In the genomic region with DNA sequence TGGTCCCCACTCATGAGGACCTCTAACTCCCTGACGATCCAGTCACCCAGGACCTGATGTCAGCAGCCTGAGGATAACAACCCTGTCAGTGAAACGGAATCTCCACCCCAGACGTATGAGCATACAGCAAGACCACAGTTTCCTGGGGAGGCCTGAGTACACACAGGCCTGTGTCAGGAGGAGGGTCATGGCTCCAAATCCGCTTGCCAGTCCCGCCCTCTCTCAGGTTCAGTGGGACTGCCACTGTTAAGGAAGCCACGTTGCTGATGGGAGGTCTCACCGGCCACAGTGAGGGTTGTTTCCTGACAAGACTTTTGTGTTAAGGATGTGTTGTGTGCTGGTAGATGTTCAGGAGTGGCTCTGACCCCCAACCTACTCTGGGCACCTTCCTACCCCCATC, we compare ENCODE assay signal across 22 mouse cellular contexts. TPM values are rescaled to one million over a fixed set of nuclear protein-coding genes. Genes with fewer than 3 reads are reported as not detected.
"Had no signal": no experiment of that assay in that cellular context is flagged by ENCODE, and none has a peak within 500 bp of the region (broad histone marks: within the 10 kb centered on the region; RNA-seq: fewer than 3 reads in every experiment).

No protein-coding gene starts in this region.

- ATAC-seq: midbrain, embryonic 13.5 days; midbrain, embryonic 15.5 days had no signal

- H3K27me3 ChIP-seq: midbrain, embryonic 13.5 days; neural tube, embryonic 13.5 days had no signal

- H3K9me3 ChIP-seq: megakaryocyte, embryonic 14.5 days; midbrain, embryonic 13.5 days; midbrain, embryonic 15.5 days; neural tube, embryonic 13.5 days; stomach, embryonic 15.5 days had no signal

- H3K4me1 ChIP-seq: stomach, embryonic 15.5 days had no signal

- H3K4me2 ChIP-seq: lung, embryonic 14.5 days; midbrain, embryonic 11.5 days; midbrain, embryonic 13.5 days; midbrain, embryonic 15.5 days; neural tube, embryonic 13.5 days; stomach, embryonic 15.5 days had no signal

- H3K27ac ChIP-seq: liver, embryonic 14.5 days; macrophage; midbrain, embryonic 13.5 days; midbrain, embryonic 15.5 days; neural tube, embryonic 13.5 days; stomach, embryonic 15.5 days had no signal

- H3K9ac ChIP-seq: liver, embryonic 14.5 days; lung, embryonic 14.5 days; midbrain, embryonic 13.5 days; midbrain, embryonic 15.5 days; neural tube, embryonic 13.5 days; stomach, embryonic 15.5 days had no signal

- H3K36me3 ChIP-seq: midbrain, embryonic 13.5 days; midbrain, embryonic 15.5 days; neural tube, embryonic 13.5 days; stomach, embryonic 15.5 days had no signal

- DNase-seq: lung, adult 18-20 months; lung, embryonic 14.5 days; lung, postnatal 10 days; thymus, adult 18-20 months; thymus, postnatal 14 days; thymus, postnatal 4 days had no signal

- H3K4me3 ChIP-seq: megakaryocyte, embryonic 14.5 days; midbrain, embryonic 13.5 days; midbrain, embryonic 15.5 days; neural tube, embryonic 13.5 days; stomach, embryonic 15.5 days had no signal

RNA-seq across cellular contexts. Expression of a gene that starts 16.4 kb away (rescaled TPM):
- polyA plus RNA-seq: midbrain, embryonic 11.5 days; midbrain, postnatal 0 days had no signal

RNA-seq across cellular contexts. Expression of a gene that starts 35.3 kb away (rescaled TPM):
- total RNA-seq: megakaryocyte progenitor cell, adult 5-6 weeks; monocyte, adult 5-6 weeks; neutrophil, adult 5-6 weeks had no signal
- polyA plus RNA-seq: liver, embryonic 14.5 days; liver, embryonic 16.5 days; lung, embryonic 14.5 days; lung, embryonic 16.5 days; macrophage; spleen, adult 2 months; urinary bladder, adult 2 months had no signal
